Mouse (Mus musculus) small intestine, adult 2 months (tissue): ENCODE measurements at regions not wholly inside any gene's neighbourhood (a gene's known extent, or its start where the extent isn't known, plus 50 kb on each side); places are given as distances from the start of the nearest gene placed in this dataset.

Experiments used
- CTCF ChIP-seq: fragments of 200-500 bp; IDR thresholded peaks from 2 replicates; pipeline ENCODE4 v1.5.1; 2012; ENCODE audit warnings: low read depth, mild to moderate bottlenecking, control low read depth, inconsistent platforms, low read length, moderate library complexity, mixed read lengths; ENCODE audit not compliant: insufficient replicate concordance, insufficient read length; ENCODE audit errors: extremely low read depth
- POLR2A ChIP-seq: fragments of 200-500 bp; IDR thresholded peaks from 2 replicates; pipeline ENCODE4 v1.6.1; 2012; ENCODE audit warnings: low read depth, mild to moderate bottlenecking, control low read depth, inconsistent platforms, low read length, moderate library complexity

- TF ChIP-seq CTCF (no peak), POLR2A (no peak)
Observed at GRCm38 (mm10) chr15:67320292-67320691, 819.6 kb upstream of the Lrrc6 start.
